Mouse (Mus musculus): ENCODE data around the gene Spty2d1.

- TF ChIP-seq CTCF (conservative IDR thresholded peaks at IDR 0.05; ENCODE audit: low read length), result no peak
- TF ChIP-seq POU5F1 (IDR thresholded peaks at IDR 0.05; ENCODE audit: borderline replicate concordance, low read length), result no peak
- no peak for TF ChIP-seq NANOG (IDR thresholded peaks at IDR 0.05; ENCODE audit: borderline replicate concordance, low read length)
These were observed 38.3 kb downstream of the Spty2d1 start for GRCm38 (mm10) chr7:46969898-46970297.
